Mouse (Mus musculus) bone marrow, adult 2 months (tissue): Measurements from ENCODE around the gene Fam110a.

Source experiments
- CTCF ChIP-seq: fragments of 200-500 bp; IDR thresholded peaks from 2 replicates; pipeline ENCODE4 v1.5.1; 2011; ENCODE audit warnings: low read length, control low read depth; ENCODE audit not compliant: control insufficient read depth, insufficient read depth
- POLR2A ChIP-seq: fragments of 200-500 bp; IDR thresholded peaks from 2 replicates; pipeline ENCODE4 v1.6.1; 2011; ENCODE audit warnings: low read depth, mild to moderate bottlenecking, control low read depth, low read length, borderline replicate concordance; ENCODE audit not compliant: control insufficient read depth

DNA sequence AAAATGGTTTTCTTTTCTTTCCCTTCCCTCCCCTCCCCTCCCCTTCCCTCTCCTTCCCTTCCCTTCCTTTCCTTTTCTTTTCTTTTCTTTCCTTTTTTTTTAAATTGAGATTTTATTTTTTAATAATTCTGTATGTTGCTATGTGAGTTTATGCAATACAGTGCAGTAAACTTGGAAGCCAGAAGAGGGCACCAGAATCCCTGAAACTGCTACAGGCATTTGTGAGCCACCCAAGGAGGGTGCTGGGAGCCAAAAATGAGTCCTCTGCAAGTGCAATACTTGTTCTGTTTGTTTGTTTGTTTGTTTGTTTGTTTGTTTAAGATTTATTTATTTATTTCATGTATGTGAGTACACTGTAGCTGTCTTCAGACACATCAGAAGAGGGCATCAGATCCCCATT lies 42.0 kb upstream of the Fam110a start:
- TF ChIP-seq CTCF (no peak), POLR2A (no peak)
